ENCODE assay signal across 10 mouse cellular contexts in the genomic region with DNA sequence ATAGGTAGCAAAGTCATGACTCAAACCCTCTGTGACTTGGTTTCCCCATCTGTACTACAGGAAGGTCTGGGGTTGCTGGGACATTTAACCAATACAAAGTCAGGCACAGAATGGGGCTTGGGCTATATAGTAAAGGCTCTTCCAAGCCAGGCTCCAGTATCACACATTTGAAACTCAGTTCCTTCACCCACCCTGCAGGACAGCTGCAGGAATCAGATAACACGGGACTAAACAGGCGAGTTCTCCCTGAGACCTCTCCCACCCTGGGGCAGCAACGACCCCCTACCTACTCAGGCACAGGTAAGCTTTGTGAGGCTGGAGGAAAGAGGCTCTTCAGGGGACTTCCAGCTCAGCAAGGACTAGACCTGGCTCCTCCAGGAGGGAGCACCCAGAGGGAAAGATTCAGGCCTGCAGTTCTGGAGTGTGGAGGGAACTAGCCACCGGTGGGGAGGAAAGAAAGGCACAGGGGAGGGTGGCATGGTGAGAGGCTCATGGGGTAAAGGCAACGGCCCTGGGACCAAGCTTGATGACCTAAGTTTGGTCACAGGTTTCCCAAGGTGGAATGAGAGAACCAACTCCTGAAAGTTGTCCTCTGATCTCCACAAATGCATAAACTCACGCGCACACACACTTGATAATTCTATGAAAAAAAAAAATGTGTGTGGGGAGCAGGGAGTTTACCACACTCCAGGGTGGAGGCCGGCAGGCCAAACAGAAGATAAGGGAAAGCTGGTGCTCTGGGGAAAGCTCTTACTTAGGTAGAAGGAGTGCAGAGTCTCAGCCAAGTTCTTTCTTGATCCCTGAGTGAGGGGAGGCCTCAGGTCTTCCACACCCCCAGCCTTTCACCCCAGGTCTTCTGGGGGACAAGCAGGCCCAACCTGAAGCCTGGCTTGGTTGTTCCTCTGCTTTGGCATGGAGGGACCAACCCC. TPM values are rescaled to one million over a fixed set of nuclear protein-coding genes. Genes with fewer than 3 reads are reported as not detected.
DNase-seq lines count a peak whose midpoint lies in the region; ATAC-seq and TF ChIP-seq lines count a peak whose summit lies in the region.
"Had no signal": no experiment of that assay in that cellular context is flagged by ENCODE, and none has a peak within 500 bp of the region (broad histone marks: within the 10 kb centered on the region; RNA-seq: fewer than 3 reads in every experiment).

No protein-coding gene starts in this region.

- peak overlapping the region; percentile 92 for H3K4me3 ChIP-seq in heart, embryonic 10.5 days
- peak overlapping the region; percentile 95; the same call in 1 of the 2 replicates for H3K4me3 ChIP-seq in limb, embryonic 10.5 days
- no peak overlapping the region for H3K4me3 ChIP-seq in midbrain, postnatal 0 days (ENCODE audit: low read depth, low read length)
- H3K4me3 ChIP-seq in layer of hippocampus, adult 2 months, result no peak overlapping the region

- peak overlapping the region; percentile 5; the same call in 1 of the 2 replicates for H3K9ac ChIP-seq in midbrain, postnatal 0 days (replicated peaks; ENCODE audit: low read length, poor library complexity, severe bottlenecking)
- H3K9ac ChIP-seq: embryonic facial prominence, embryonic 15.5 days had no signal

- peaks cover 50% of the 10 kb centered on the region for H3K4me1 ChIP-seq in heart, embryonic 10.5 days
- peaks cover 36% of the 10 kb centered on the region for H3K4me1 ChIP-seq in limb, embryonic 10.5 days
- peaks cover 8% of the 10 kb centered on the region for H3K4me1 ChIP-seq in midbrain, postnatal 0 days (ENCODE audit: insufficient read depth, low read length)

- TF ChIP-seq CTCF in midbrain, postnatal 0 days (IDR thresholded peaks at IDR 0.05), result no peak
- TF ChIP-seq CTCF in layer of hippocampus, adult 2 months (conservative IDR thresholded peaks at IDR 0.05), result no peak

- 49% methylated on average over 8 of the region's 8 CpGs for WGBS in heart, embryonic 10.5 days
- WGBS in limb, embryonic 10.5 days, result 74% methylated on average over 8 of the region's 8 CpGs
- WGBS in midbrain, postnatal 0 days, result 81% methylated on average over 8 of the region's 8 CpGs

- H3K27me3 ChIP-seq in heart, embryonic 10.5 days (ENCODE audit: insufficient read depth, poor library complexity, severe bottlenecking), result no peaks in the 10 kb centered on the region
- H3K27me3 ChIP-seq in limb, embryonic 10.5 days (ENCODE audit: low read depth, poor library complexity, severe bottlenecking), result no peaks in the 10 kb centered on the region
- H3K27me3 ChIP-seq in midbrain, postnatal 0 days (ENCODE audit: insufficient read depth, low read length), result no peaks in the 10 kb centered on the region
- H3K27me3 ChIP-seq: embryonic facial prominence, embryonic 15.5 days had no signal

- intact Hi-C loops in heart, postnatal 25 days (cut with DNase I), result no loop called here

- H3K36me3 ChIP-seq in heart, embryonic 10.5 days, result peaks cover 26% of the 10 kb centered on the region
- H3K36me3 ChIP-seq in limb, embryonic 10.5 days, result peaks cover 52% of the 10 kb centered on the region
- H3K36me3 ChIP-seq in midbrain, postnatal 0 days (ENCODE audit: insufficient read depth, low read length), result peaks cover 11% of the 10 kb centered on the region

- ATAC-seq in midbrain, postnatal 0 days (ENCODE audit: low FRiP score), result no peak

- no peaks in the 10 kb centered on the region for H3K9me3 ChIP-seq in heart, embryonic 10.5 days
- no peaks in the 10 kb centered on the region for H3K9me3 ChIP-seq in limb, embryonic 10.5 days (replicated peaks)
- H3K9me3 ChIP-seq in midbrain, postnatal 0 days (ENCODE audit: low read length), result no peaks in the 10 kb centered on the region
- H3K9me3 ChIP-seq: embryonic facial prominence, embryonic 15.5 days had no signal

- H3K4me2 ChIP-seq in midbrain, postnatal 0 days (ENCODE audit: low read depth, low read length, poor library complexity, severe bottlenecking), result peak overlapping the region; percentile 80; the same call in 1 of the 2 replicates

- DNase-seq in heart, embryonic 10.5 days (ENCODE audit: low spot score), result no peak
- DNase-seq in heart, postnatal 25 days (ENCODE audit: low spot score), result no peak
- DNase-seq in c-Kit-negative CD71-positive TER-119-positive erythroid progenitor cells, embryonic 14.5 days (ENCODE audit: low read depth, low spot score), result peak; percentile 67
- DNase-seq in limb, embryonic 10.5 days (ENCODE audit: low spot score), result no peak
- no peak for DNase-seq in midbrain, postnatal 0 days (ENCODE audit: low spot score)
- DNase-seq in cerebellum, adult 9-11 months, result no peak
- DNase-seq in embryo, embryonic 9.5 days (ENCODE audit: extremely low spot score), result no peak
- no peak for DNase-seq in layer of hippocampus, adult 2 months (ENCODE audit: low spot score in 2 of 2)
- DNase-seq: kidney, adult 8-10 months had no signal

- peak overlapping the region; percentile 81 for H3K27ac ChIP-seq in heart, embryonic 10.5 days
- 0 out of 2 replicates have a peak overlapping the region, but pooled peaks have one; percentile 92 for H3K27ac ChIP-seq in limb, embryonic 10.5 days
- H3K27ac ChIP-seq in midbrain, postnatal 0 days (ENCODE audit: low read depth, low read length), result no peak overlapping the region
- no peak overlapping the region for H3K27ac ChIP-seq in layer of hippocampus, adult 2 months
- H3K27ac ChIP-seq: embryonic facial prominence, embryonic 15.5 days had no signal

RNA-seq across cellular contexts. Expression of a gene that starts 2.4 kb away (rescaled TPM):
- polyA plus RNA-seq in heart, embryonic 10.5 days (2016; fragmentation: Nextera tagmentation; extraction: Ambion mirVana), result 39.7 and 44.0 TPM in 2 replicates
- total RNA-seq in heart, postnatal 25 days (2021), result 1 to 10 TPM; 5.5 to 6.1 TPM
- 63.8 and 71.0 TPM in 2 replicates for polyA plus RNA-seq in limb, embryonic 10.5 days (2016; fragmentation: Nextera tagmentation; extraction: Ambion mirVana)
- 50.5 and 56.4 TPM in 2 replicates for total RNA-seq in midbrain, postnatal 0 days (2014; rRNA removed)
- polyA plus RNA-seq in midbrain, postnatal 0 days (2015; fragmentation: Nextera tagmentation; extraction: Ambion mirVana), result 39.1 and 40.1 TPM in 2 replicates
- total RNA-seq in layer of hippocampus, adult 2 months (2021), result 10 to 100 TPM; 10.3 to 11.2 TPM

RNA-seq across cellular contexts. Expression of a gene that starts 28.9 kb away (rescaled TPM):
- polyA plus RNA-seq in heart, embryonic 10.5 days (2016; fragmentation: Nextera tagmentation; extraction: Ambion mirVana), result 37.7 and 40.0 TPM in 2 replicates
- total RNA-seq in heart, postnatal 25 days (2021), result 10 to 100 TPM; 36.6 to 39.6 TPM
- polyA plus RNA-seq in limb, embryonic 10.5 days (2016; fragmentation: Nextera tagmentation; extraction: Ambion mirVana), result 50.8 and 54.1 TPM in 2 replicates
- total RNA-seq in midbrain, postnatal 0 days (2014; rRNA removed), result 43.9 and 44.4 TPM in 2 replicates
- polyA plus RNA-seq in midbrain, postnatal 0 days (2015; fragmentation: Nextera tagmentation; extraction: Ambion mirVana), result 34.6 and 35.9 TPM in 2 replicates
- total RNA-seq in layer of hippocampus, adult 2 months (2021), result 10 to 100 TPM; 24.2 to 28.7 TPM

RNA-seq across cellular contexts. Expression of a gene that starts 29.1 kb away (rescaled TPM):
- polyA plus RNA-seq in heart, embryonic 10.5 days (2016; fragmentation: Nextera tagmentation; extraction: Ambion mirVana), result 97.0 and 141 TPM in 2 replicates
- total RNA-seq in heart, postnatal 25 days (2021), result 10 to 100 TPM; 61.7 to 65.1 TPM
- 56.8 and 60.5 TPM in 2 replicates for polyA plus RNA-seq in limb, embryonic 10.5 days (2016; fragmentation: Nextera tagmentation; extraction: Ambion mirVana)
- 5.5 and 8.0 TPM in 2 replicates for total RNA-seq in midbrain, postnatal 0 days (2014; rRNA removed)
- polyA plus RNA-seq in midbrain, postnatal 0 days (2015; fragmentation: Nextera tagmentation; extraction: Ambion mirVana), result 8.4 and 11.3 TPM in 2 replicates
- 1 to 10 TPM; 5.4 to 6.1 TPM for total RNA-seq in layer of hippocampus, adult 2 months (2021)

Comparison
In these comparisons a context has a peak if more than half of its experiments do, and no peak if none do; other contexts are left out.
1. H3K27ac ChIP-seq: peak in heart, embryonic 10.5 days (single experiment) and limb, embryonic 10.5 days (single experiment); none in midbrain, postnatal 0 days (single experiment) and layer of hippocampus, adult 2 months (single experiment).
2. H3K4me3 ChIP-seq: peak in heart, embryonic 10.5 days (single experiment) and limb, embryonic 10.5 days (single experiment); none in midbrain, postnatal 0 days (single experiment) and layer of hippocampus, adult 2 months (single experiment).